Mouse (Mus musculus): ENCODE data around the gene Nnmt.
A peak's percentile ranks its signal among the peaks of the same experiment; 100 is the strongest.

Nnmt gene

DNA sequence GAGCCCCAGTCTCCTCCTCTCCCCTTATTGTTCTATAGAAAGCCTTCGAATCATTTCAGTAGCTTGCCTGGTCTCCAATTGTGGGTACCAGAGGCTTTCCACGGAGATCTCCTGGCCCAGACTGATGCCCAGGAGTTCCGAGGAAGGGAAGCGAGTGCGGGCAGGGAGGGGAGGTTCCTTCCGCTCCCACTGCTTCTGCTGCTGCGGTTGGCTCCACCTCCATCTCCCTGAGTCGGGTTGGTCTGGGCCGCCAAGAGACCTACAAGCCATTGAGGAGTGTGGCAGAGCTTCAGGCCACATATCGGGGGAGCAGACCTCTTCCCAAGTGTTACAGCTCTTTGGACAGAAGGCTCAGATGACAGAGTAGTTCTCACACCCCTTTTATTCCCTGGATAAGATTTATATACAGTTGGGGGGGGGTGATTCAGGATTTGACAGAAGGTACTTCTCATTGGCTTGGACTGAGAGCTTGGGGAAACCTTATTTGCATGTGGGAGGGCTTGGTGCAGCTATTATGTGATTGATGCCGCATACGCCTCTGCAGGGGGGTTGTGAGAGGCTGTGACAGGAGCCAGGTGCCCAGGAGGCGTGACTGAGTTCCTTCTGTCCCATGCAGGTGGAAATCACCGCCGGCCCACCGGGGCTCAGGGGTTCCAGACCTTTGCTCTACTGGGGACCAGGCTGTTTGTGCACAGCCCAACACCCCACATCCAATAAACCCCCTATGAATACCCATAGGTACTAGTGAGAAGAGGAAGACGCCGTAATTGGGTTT lies 30.8 kb upstream of the Nnmt start:
- DNase-seq (ENCODE audit: low spot score in 2 of 2) = no peak

GRCm38 (mm10) chr9:48633147-48633546 lies 28.2 kb upstream of the Nnmt start:
- DNase-seq (ENCODE audit: low spot score in 2 of 2) = no peak

DNA sequence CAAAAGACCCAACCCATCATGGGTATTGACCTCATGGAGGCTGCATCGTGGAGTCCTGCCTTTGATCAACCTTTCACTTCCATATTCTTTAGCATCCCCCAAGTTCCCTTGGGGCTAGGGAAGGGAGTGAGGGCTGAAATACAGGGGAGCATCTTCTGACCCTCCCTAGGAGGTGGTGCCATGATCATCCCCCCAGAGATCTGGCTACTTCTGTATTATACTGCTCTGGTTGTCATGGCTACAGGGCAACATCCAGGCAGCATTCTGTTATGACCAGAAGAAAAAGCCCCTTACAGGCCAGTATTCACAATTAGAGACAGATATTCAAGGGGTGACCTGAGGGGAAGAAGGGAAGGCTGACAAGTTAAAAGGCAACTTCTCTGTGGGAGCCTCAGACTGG lies 14.3 kb upstream of the Nnmt start:
- no peak for DNase-seq (ENCODE audit: low spot score in 2 of 2)

DNA sequence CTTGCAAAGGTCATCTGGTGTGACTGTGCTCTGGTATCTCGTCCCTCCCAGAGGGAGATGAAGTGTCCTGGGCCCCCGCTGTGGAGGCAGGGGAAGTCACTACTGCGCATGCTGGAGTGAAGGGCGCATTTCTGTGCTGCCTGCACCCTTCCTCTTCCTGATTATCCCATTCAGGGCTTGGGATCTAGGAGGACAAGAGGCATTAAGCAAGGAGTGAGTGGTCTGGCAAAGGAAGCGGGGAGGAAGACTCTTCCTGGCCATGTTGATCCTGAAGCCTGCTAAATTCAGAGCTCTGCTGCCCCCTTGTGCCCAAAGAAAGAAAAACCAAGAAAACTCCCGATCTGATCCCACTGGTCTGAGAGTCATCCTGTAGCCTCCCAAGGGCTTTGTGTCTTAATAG lies 13.6 kb upstream of the Nnmt start:
- DNase-seq (ENCODE audit: low spot score in 2 of 2) = peak; percentile 47 to 65

- peak; percentile 33 to 82 for DNase-seq (ENCODE audit: low spot score in 2 of 2)
Measured at GRCm38 (mm10) chr9:48618111-48618510, 13.2 kb upstream of the Nnmt start.

GRCm38 (mm10) chr9:48617511-48618010 lies 12.6 kb upstream of the Nnmt start:
- DNase-seq (ENCODE audit: low spot score in 2 of 2) = peak in 1 of 2 experiments; percentile 17

- DNase-seq (ENCODE audit: low spot score in 2 of 2) = no peak
Measured at GRCm38 (mm10) chr9:48613221-48613620, 8.3 kb upstream of the Nnmt start.

- peak in 1 of 2 experiments; percentile 23 for DNase-seq (ENCODE audit: low spot score in 2 of 2)
Measured at GRCm38 (mm10) chr9:48612542-48612941, 7.6 kb upstream of the Nnmt start.

- no peak for DNase-seq (ENCODE audit: low spot score in 2 of 2)
Measured at GRCm38 (mm10) chr9:48611032-48611431, 6.1 kb upstream of the Nnmt start.

- DNase-seq (ENCODE audit: low spot score in 2 of 2) = no peak
Measured at GRCm38 (mm10) chr9:48609734-48610133, 4.8 kb upstream of the Nnmt start.

DNA sequence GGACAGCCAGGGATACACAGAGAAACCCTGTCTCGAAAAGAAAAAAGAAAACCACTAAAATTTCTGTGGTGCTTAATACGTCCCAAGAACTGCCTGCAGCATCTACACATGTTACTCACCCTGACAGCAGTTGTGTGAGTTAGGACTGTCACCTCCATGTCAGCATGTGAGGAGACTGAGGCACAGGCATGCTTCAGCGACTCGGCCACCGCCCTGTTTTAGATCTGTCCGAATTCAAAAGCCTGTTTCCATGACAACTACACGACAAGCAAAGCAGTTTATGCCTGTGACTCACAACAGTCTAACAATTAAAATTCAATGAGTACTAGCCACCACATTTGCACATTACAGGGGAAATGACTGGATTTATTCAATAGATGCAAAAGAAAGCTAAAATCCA lies 2.5 kb upstream of the Nnmt start:
- no peak for DNase-seq (ENCODE audit: low spot score in 2 of 2)

DNA sequence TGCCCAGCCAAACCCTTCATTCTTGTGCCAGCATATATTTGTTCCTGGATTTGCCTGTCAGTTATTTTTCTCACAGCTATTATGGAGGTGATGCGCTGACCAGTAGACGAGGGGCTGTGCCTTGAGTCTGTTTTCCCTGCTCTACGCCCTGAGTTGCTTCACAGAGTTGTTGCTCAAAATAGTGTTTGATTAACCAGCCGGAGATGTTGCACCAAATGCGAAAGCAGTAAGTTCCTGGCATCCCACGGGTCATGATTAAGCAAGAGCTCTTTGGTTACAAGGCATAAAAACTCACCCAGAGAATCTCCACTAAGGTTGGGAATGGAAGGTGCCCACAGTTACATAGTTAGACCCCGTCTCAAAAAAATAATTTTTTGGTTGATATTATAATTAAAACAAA lies 1.2 kb upstream of the Nnmt start:
- peak in 1 of 2 experiments; percentile 52 for DNase-seq (ENCODE audit: low spot score in 2 of 2)

DNA sequence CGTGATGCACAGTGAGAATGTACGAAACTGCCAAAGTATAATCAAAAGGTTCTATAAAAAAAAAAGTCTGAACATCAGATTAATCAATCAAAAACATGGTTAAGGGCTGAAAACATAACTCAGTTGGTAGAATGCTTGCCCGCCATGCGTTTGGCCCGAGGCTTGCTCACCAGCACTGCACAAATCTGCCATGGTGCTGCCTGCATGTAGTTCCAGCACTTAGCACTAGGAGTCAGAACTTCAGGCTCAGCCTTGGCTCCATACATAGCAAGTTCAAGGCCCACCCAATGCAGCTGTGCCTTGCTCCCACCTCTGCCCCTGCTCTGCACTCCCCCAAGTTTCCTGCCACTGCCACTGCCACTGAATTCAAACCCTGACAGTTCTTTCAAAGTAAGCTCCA lies 744 bp upstream of the Nnmt start:
- DNase-seq (ENCODE audit: low spot score in 2 of 2) = no peak

GRCm38 (mm10) chr9:48604226-48604625 lies 727 bp downstream of the Nnmt start:
- DNase-seq (ENCODE audit: low spot score in 2 of 2) = no peak

GRCm38 (mm10) chr9:48600881-48601280 lies 4.1 kb downstream of the Nnmt start:
- DNase-seq (ENCODE audit: low spot score in 2 of 2) = no peak

GRCm38 (mm10) chr9:48600066-48600465 lies 4.9 kb downstream of the Nnmt start:
- DNase-seq (ENCODE audit: low spot score in 2 of 2) = no peak

GRCm38 (mm10) chr9:48597494-48597893 lies 7.5 kb downstream of the Nnmt start:
- DNase-seq (ENCODE audit: low spot score in 2 of 2) = no peak

DNA sequence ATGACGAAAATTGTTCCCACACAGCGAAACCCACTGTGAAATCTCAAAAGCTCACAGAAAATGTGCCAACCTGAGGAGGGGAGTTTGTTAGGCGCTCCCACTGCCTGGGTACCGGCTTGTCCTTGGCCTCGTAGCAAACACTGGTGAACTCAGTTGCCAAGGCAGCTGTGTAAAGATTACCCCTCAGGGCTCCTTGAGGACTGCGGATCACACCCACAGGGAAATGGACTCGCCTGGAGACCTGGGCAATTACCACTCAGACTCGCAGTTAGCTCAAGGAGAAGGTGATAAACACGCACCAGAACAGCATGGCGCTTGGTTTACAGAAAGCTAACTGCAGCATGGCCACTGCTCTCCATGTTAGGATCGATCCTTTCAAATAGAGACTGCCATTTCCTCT lies 8.0 kb downstream of the Nnmt start:
- no peak for DNase-seq (ENCODE audit: low spot score in 2 of 2)

GRCm38 (mm10) chr9:48593915-48594314 lies 11.0 kb downstream of the Nnmt start:
- DNase-seq (ENCODE audit: low spot score in 2 of 2) = no peak

DNA sequence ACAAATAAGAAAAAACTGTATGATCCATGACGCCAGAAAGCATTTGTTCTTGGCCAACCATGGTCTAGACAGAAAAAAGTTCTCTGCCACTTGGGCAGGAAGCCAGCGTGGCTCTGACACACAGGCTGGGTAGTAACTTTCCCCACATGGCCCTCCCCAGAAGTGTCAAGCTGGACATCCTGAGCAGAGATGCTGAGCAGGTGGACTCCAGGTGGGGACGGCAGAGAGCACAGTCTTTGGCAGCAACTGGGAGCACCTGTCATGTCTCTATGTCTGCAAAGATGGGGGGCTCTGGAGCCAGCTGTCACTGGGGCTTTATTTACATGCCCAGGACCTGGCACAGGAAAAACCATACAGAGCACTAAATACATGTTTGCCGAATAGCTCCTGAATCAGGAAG lies 14.3 kb downstream of the Nnmt start:
- no peak for DNase-seq (ENCODE audit: low spot score in 2 of 2)

DNA sequence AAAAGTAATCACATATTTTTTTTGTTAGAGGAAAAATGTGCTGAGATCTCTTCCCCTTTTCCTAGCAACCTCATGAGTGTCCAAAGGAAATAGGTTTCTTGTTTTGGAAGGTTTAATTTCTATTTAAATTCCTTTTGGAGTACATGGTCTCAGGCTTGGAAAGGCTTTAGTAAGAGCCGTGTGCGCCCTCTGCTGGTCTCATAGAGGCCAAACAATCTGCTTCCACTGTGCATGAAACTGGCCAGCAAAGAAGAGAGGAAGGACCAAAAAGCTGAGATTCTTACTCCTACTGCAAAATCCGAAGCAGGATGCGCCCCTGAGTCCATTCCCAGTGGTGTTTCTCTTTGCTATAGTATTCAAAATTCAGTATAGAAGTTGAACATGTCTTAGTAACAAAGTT lies 18.6 kb downstream of the Nnmt start:
- peak; percentile 19 to 49 for DNase-seq (ENCODE audit: low spot score in 2 of 2)

DNA sequence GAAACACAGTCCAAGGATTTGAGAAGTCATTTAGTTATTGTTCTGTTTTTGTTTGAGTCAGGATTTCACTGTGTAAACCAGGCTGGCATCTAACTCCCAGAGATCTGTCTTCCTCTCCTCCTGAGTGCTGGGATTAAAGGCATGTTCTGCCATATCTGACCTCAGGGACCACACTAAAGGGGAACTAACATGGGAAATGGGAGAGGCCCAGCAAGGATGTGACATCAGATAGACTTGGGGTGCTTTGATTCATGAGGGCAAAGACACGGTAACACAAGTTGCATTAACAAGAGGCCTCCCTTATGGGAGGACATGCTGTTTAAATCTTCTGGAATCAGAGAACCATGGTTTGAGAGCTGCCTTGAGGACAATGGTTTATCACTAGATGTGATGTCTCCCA lies 24.1 kb downstream of the Nnmt start:
- no peak for DNase-seq (ENCODE audit: low spot score in 2 of 2)

GRCm38 (mm10) chr9:48562388-48562787 lies 42.6 kb downstream of the Nnmt start:
- no peak for DNase-seq (ENCODE audit: low spot score in 2 of 2)
